Mouse (Mus musculus): ENCODE measurements around the gene Large1. TPM values are rescaled to one million over a fixed set of nuclear protein-coding genes. Genes with fewer than 3 reads are reported as not detected.
"Not testable (repeated sequence)": the region's sequence is repeated elsewhere in the genome, so short reads cannot be mapped to it uniquely, and the experiment has no call there.

Large1 gene
- polyA plus RNA-seq, 1 experiment from 2014 or later: 14.8 TPM

GRCm38 (mm10) chr8:73123864-73124499 is 229.4 kb downstream of the Large1 start:
- Histone ChIP-seq H3K9me3 (replicated peaks; ENCODE audit: control insufficient read depth, low read length, poor library complexity, severe bottlenecking) (no peaks in the 10 kb centered on the region), H3K4me2 (ENCODE audit: low read length) (no peak overlapping the region), H3K36me3 (ENCODE audit: control insufficient read depth, insufficient read depth, low read length) (no peaks in the 10 kb centered on the region), H3K27me3 (ENCODE audit: control insufficient read depth, insufficient read depth, low read depth, low read length) (no peaks in the 10 kb centered on the region), H3K4me1 (ENCODE audit: control insufficient read depth, insufficient read depth, low read length) (no peaks in the 10 kb centered on the region), H3K9ac (ENCODE audit: low read depth, low read length) (no peak overlapping the region), H3K27ac (ENCODE audit: low read length) (no peak overlapping the region), H3K4me3 (ENCODE audit: low read depth, low read length) (no peak overlapping the region)
- WGBS: 90% methylated on average over 5 of the region's 5 CpGs
- no peak for ATAC-seq

DNA sequence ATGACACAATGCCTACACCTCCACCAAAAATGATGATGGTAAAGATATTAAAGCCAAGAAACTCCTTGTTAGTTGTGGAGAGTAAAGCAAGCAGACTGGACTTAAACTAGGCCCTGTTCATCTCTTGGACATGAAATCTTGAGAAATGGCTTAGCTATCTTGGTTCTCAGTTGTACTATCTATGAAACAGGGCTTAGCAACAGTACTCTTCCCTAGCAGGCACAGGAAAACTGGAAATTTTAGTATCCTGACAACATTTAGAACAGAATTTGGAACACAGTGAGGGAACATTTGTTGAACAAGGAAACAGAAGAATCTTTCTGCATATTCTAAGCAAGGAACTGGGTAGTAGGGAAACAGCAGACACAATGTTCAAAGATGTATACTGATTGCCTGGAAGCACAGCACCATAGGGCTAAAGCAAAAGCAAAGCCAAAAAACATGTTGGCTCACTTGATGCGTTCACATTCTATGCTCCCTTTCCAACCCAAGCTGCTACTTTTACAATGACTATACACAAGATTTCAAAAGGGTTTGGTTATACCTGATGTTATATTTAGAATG is 240.9 kb downstream of the Large1 start:
- Histone ChIP-seq H3K4me3 (ENCODE audit: low read depth, low read length) (no peak overlapping the region), H3K9ac (ENCODE audit: low read depth, low read length) (no peak overlapping the region), H3K4me1 (ENCODE audit: control insufficient read depth, insufficient read depth, low read length) (no peaks in the 10 kb centered on the region), H3K4me2 (ENCODE audit: low read length) (no peak overlapping the region), H3K27me3 (ENCODE audit: control insufficient read depth, insufficient read depth, low read depth, low read length) (no peaks in the 10 kb centered on the region), H3K36me3 (ENCODE audit: control insufficient read depth, insufficient read depth, low read length) (no peaks in the 10 kb centered on the region), H3K9me3 (replicated peaks; ENCODE audit: control insufficient read depth, low read length, poor library complexity, severe bottlenecking) (no peaks in the 10 kb centered on the region), H3K27ac (ENCODE audit: low read length) (no peak overlapping the region)
- ATAC-seq: no peak
- WGBS: 91% methylated on average over 1 of the region's 1 CpGs

DNA sequence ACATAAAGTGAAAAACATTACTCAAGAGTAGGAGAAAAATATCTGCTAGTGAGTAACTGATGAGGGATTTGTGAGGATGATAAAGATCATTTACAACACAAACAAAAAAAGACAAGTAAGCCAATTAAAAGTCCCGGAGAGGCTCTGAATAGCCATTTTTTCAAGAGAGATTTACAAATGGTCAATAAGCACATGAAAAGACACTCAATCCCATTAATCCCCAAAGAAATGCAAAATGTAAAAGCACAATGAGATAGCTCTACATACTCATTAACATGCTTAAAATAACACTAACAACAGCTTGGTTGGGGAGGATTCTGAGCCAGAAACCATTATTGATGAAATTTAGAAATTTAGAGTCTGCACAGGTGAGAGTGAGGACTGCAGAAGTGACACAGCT is 249.3 kb downstream of the Large1 start:
- Histone ChIP-seq H3K4me1 (ENCODE audit: control insufficient read depth, insufficient read depth, low read length) (no peaks in the 10 kb centered on the region), H3K4me3 (ENCODE audit: low read depth, low read length) (no peak overlapping the region), H3K27me3 (ENCODE audit: control insufficient read depth, insufficient read depth, low read depth, low read length) (no peaks in the 10 kb centered on the region), H3K9ac (ENCODE audit: low read depth, low read length) (no peak overlapping the region), H3K4me2 (ENCODE audit: low read length) (no peak overlapping the region), H3K9me3 (replicated peaks; ENCODE audit: control insufficient read depth, low read length, poor library complexity, severe bottlenecking) (no peaks in the 10 kb centered on the region), H3K36me3 (ENCODE audit: control insufficient read depth, insufficient read depth, low read length) (no peaks in the 10 kb centered on the region), H3K27ac (ENCODE audit: low read length) (no peak overlapping the region)
- no peak for ATAC-seq
- 11% methylated on average over 1 of the region's 1 CpGs for WGBS

GRCm38 (mm10) chr8:73101069-73101468 is 252.3 kb downstream of the Large1 start:
- no peaks in the 10 kb centered on the region for H3K27me3 ChIP-seq (ENCODE audit: control insufficient read depth, insufficient read depth, low read depth, low read length)
- WGBS: 96% methylated on average over 5 of the region's 5 CpGs
- H3K4me1 ChIP-seq (ENCODE audit: control insufficient read depth, insufficient read depth, low read length): no peaks in the 10 kb centered on the region
- no peak overlapping the region for H3K9ac ChIP-seq (ENCODE audit: low read depth, low read length)
- H3K4me3 ChIP-seq (ENCODE audit: low read depth, low read length): no peak overlapping the region
- H3K27ac ChIP-seq (ENCODE audit: low read length): no peak overlapping the region
- no peaks in the 10 kb centered on the region for H3K9me3 ChIP-seq (replicated peaks; ENCODE audit: control insufficient read depth, low read length, poor library complexity, severe bottlenecking)
- H3K36me3 ChIP-seq (ENCODE audit: control insufficient read depth, insufficient read depth, low read length): no peaks in the 10 kb centered on the region
- H3K4me2 ChIP-seq (ENCODE audit: low read length): no peak overlapping the region
- ATAC-seq: no peak

DNA sequence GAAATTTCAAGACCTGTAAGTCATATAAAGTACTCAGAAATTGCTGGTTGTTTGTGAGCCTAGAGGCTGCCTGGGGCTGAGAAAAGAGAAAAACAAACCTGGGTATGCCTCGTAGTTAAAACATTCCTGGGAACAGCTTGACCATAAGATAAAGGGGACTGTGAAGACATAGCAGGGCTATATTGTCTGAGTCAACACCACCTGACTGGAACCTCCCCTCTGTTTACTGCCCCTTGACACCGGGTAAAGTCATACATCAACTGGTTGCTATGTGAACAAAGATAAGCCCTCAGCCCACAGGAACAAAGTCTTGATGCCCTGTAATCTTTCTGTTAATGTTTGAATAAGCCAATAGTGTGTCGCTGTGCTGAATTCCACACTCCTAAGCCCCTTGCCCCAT is 252.7 kb downstream of the Large1 start:
- H3K9me3 ChIP-seq (replicated peaks; ENCODE audit: control insufficient read depth, low read length, poor library complexity, severe bottlenecking); ATAC-seq; H3K4me2 ChIP-seq (ENCODE audit: low read length); H3K4me1 ChIP-seq (ENCODE audit: control insufficient read depth, insufficient read depth, low read length); H3K27ac ChIP-seq (ENCODE audit: low read length); H3K36me3 ChIP-seq (ENCODE audit: control insufficient read depth, insufficient read depth, low read length); H3K9ac ChIP-seq (ENCODE audit: low read depth, low read length); H3K27me3 ChIP-seq (ENCODE audit: control insufficient read depth, insufficient read depth, low read depth, low read length); H3K4me3 ChIP-seq (ENCODE audit: low read depth, low read length): not testable (repeated sequence)
- 55% methylated on average over 3 of the region's 3 CpGs for WGBS

GRCm38 (mm10) chr8:73099542-73099941 is 253.8 kb downstream of the Large1 start:
- no peak overlapping the region for H3K27ac ChIP-seq (ENCODE audit: low read length)
- no peaks in the 10 kb centered on the region for H3K27me3 ChIP-seq (ENCODE audit: control insufficient read depth, insufficient read depth, low read depth, low read length)
- 93% methylated on average over 3 of the region's 3 CpGs for WGBS
- H3K4me2 ChIP-seq (ENCODE audit: low read length): no peak overlapping the region
- H3K4me3 ChIP-seq (ENCODE audit: low read depth, low read length): no peak overlapping the region
- H3K36me3 ChIP-seq (ENCODE audit: control insufficient read depth, insufficient read depth, low read length): no peaks in the 10 kb centered on the region
- no peak overlapping the region for H3K9ac ChIP-seq (ENCODE audit: low read depth, low read length)
- no peak for ATAC-seq
- H3K9me3 ChIP-seq (replicated peaks; ENCODE audit: control insufficient read depth, low read length, poor library complexity, severe bottlenecking): no peaks in the 10 kb centered on the region
- no peaks in the 10 kb centered on the region for H3K4me1 ChIP-seq (ENCODE audit: control insufficient read depth, insufficient read depth, low read length)

GRCm38 (mm10) chr8:73096952-73097351 is 256.4 kb downstream of the Large1 start:
- ATAC-seq: no peak
- H3K9ac ChIP-seq (ENCODE audit: low read depth, low read length): no peak overlapping the region
- H3K4me2 ChIP-seq (ENCODE audit: low read length): no peak overlapping the region
- no peaks in the 10 kb centered on the region for H3K36me3 ChIP-seq (ENCODE audit: control insufficient read depth, insufficient read depth, low read length)
- 93% methylated on average over 2 of the region's 2 CpGs for WGBS
- H3K4me1 ChIP-seq (ENCODE audit: control insufficient read depth, insufficient read depth, low read length): no peaks in the 10 kb centered on the region
- H3K9me3 ChIP-seq (replicated peaks; ENCODE audit: control insufficient read depth, low read length, poor library complexity, severe bottlenecking): no peaks in the 10 kb centered on the region
- H3K27me3 ChIP-seq (ENCODE audit: control insufficient read depth, insufficient read depth, low read depth, low read length): no peaks in the 10 kb centered on the region
- no peak overlapping the region for H3K4me3 ChIP-seq (ENCODE audit: low read depth, low read length)
- no peak overlapping the region for H3K27ac ChIP-seq (ENCODE audit: low read length)

DNA sequence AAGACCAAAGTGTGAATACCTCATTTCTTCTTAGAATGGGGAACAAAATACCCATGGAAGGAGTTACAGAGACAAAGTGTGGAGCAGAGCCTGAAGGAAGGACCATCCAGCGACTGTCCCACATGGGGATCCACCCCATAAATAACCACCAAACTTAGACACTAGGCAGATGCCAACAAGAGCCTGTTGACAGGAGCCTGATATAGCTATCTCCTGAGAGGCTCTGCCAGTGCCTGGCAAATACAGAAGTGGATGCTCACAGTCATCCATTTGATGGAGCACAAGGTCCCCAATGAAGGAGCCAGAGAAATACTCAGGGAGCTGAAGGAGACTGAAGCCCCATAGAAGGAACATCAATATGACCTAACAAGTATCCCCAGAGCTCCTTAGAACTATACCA is 275.6 kb downstream of the Large1 start:
- not testable (repeated sequence) for ATAC-seq; H3K4me3 ChIP-seq (ENCODE audit: low read depth, low read length); H3K27ac ChIP-seq (ENCODE audit: low read length); H3K9ac ChIP-seq (ENCODE audit: low read depth, low read length); H3K9me3 ChIP-seq (replicated peaks; ENCODE audit: control insufficient read depth, low read length, poor library complexity, severe bottlenecking); H3K4me2 ChIP-seq (ENCODE audit: low read length); H3K4me1 ChIP-seq (ENCODE audit: control insufficient read depth, insufficient read depth, low read length); H3K36me3 ChIP-seq (ENCODE audit: control insufficient read depth, insufficient read depth, low read length); H3K27me3 ChIP-seq (ENCODE audit: control insufficient read depth, insufficient read depth, low read depth, low read length)
- WGBS: 97% methylated on average over 1 of the region's 1 CpGs

DNA sequence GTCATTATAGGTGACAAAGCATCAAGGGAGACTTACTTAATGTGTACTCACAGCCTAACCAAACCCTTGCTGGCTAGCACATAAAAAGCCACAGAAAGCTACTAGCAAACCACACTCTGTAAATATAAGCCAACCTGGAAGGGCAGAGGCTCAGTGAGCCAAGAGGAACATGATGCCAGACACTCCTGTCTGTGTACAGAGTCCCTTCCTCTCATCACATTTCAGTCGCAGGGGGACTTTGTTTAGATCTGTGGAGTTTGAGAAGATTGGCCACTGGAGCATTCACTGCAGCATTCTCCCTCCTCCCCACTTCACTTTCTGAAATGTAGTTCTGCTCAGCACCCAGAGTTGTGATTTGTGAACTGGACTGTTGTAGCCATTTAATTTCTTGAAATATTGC is 291.9 kb downstream of the Large1 start:
- H3K4me3 ChIP-seq (ENCODE audit: low read depth, low read length): no peak overlapping the region
- no peaks in the 10 kb centered on the region for H3K36me3 ChIP-seq (ENCODE audit: control insufficient read depth, insufficient read depth, low read length)
- H3K27ac ChIP-seq (ENCODE audit: low read length): no peak overlapping the region
- H3K9ac ChIP-seq (ENCODE audit: low read depth, low read length): no peak overlapping the region
- no peak overlapping the region for H3K4me2 ChIP-seq (ENCODE audit: low read length)
- H3K4me1 ChIP-seq (ENCODE audit: control insufficient read depth, insufficient read depth, low read length): no peaks in the 10 kb centered on the region
- 76% methylated on average over 1 of the region's 1 CpGs for WGBS
- ATAC-seq: no peak
- H3K9me3 ChIP-seq (replicated peaks; ENCODE audit: control insufficient read depth, low read length, poor library complexity, severe bottlenecking): no peaks in the 10 kb centered on the region
- no peaks in the 10 kb centered on the region for H3K27me3 ChIP-seq (ENCODE audit: control insufficient read depth, insufficient read depth, low read depth, low read length)
